Mouse (Mus musculus) CD4-positive, CD25-positive, alpha-beta regulatory T cell, adult 9 weeks (primary cell): ENCODE results near the gene Vangl2. TPM values are rescaled to one million over a fixed set of nuclear protein-coding genes. Genes with fewer than 3 reads are reported as not detected.

ENCODE experiments used
- polyA plus RNA-seq: library from polyadenylated mRNA; unstranded; fragments of 100-300 nt; shearing (Covaris generic); gene quantifications from one replicate; pipeline ENCODE4 v1.2.1, GENCODE M21; 2017

The Vangl2 gene
- polyA plus RNA-seq = 2.2 TPM

GRCm38 (mm10) chr1:172028394-172029275 lies at the start of gene Vangl2:
Gene Vangl2 (minus strand): TSS chr1:172028444.

DNA sequence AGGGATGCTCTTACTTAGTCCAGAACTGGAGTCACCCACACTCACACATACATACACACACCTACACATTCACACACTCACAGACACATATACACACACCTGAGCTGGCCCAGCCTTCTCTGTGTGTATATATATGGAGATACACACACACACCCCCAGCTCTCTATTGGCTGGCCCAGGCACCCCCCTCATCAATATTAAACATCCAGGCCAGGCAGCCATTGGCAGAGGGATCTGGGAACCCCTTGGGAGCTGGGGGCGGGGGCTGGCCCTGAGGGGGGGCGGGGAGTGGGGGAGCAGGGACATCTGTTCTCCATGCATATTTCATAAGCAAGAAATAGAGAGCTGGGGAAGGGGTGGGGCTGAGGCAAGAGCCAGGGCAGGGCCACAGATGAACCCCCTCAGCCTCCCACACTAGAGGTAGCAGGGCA lies 29.3 kb upstream of the Vangl2 start, which contains the start of gene Nhlh1:
TSS of gene Nhlh1 (minus strand) at position 83 of the 431 bp plus-strand sequence.

Other genes starting within 250 kb of the Vangl2 start
- gene Cd84, start 188.7 kb downstream of the Vangl2 start, polyA plus RNA-seq = 161 TPM
- gene Gm10521, start 132.8 kb downstream of the Vangl2 start, polyA plus RNA-seq = 0.77 TPM
- gene Slamf6, start 110.9 kb downstream of the Vangl2 start, polyA plus RNA-seq = 582 TPM
- not detected for gene Nhlh1, start 29.1 kb upstream of the Vangl2 start, polyA plus RNA-seq
- 258 TPM for gene Copa, start 54.1 kb upstream of the Vangl2 start, polyA plus RNA-seq
- gene Ncstn, start 54.4 kb upstream of the Vangl2 start, polyA plus RNA-seq = 165 TPM
- gene Pex19, start 98.3 kb upstream of the Vangl2 start, polyA plus RNA-seq = 66.5 TPM
- gene Dcaf8, start 119.6 kb upstream of the Vangl2 start, polyA plus RNA-seq = 183 TPM
- gene Pea15a, start 178.4 kb upstream of the Vangl2 start, polyA plus RNA-seq = 80.0 TPM
- gene Casq1, start 191.4 kb upstream of the Vangl2 start, polyA plus RNA-seq = 0.15 TPM
- gene Atp1a4, start 230.0 kb upstream of the Vangl2 start, polyA plus RNA-seq = not detected
- 26.3 TPM for gene Igsf8, start 233.2 kb upstream of the Vangl2 start, polyA plus RNA-seq